Mouse (Mus musculus) v-Abl transformed pro-B cells (cell line): ENCODE measurements around the gene Jup.

ENCODE experiments used
- in situ Hi-C, 2 experiments: fragments of 400-800 bp; cut with MboI; formaldehyde crosslinking; loops; one replicate each; pipeline ENCODE4 v1.15.1; 2025; ENCODE audit not compliant: unreplicated experiment in 2 of 2

Gene Jup

GRCm38 (mm10) chr11:100323578-100323977 lies 74.0 kb downstream of the Jup start:
- in situ Hi-C loops = loop anchor here in 1 of 2 experiments (25.0 kb wide), 1 partner anchor 1611 kb away; the partner anchor contains the start of gene Csf3

GRCm38 (mm10) chr11:100322591-100323258 lies 74.8 kb downstream of the Jup start:
- in situ Hi-C loops = loop anchor here in 1 of 2 experiments (25.0 kb wide), 1 partner anchor 1610 kb away; the partner anchor contains the start of gene Csf3

- in situ Hi-C loops = loop anchor here in 1 of 2 experiments (25.0 kb wide), 1 partner anchor 1609 kb away; the partner anchor contains the start of gene Csf3
These were observed 75.9 kb downstream of the Jup start for GRCm38 (mm10) chr11:100321479-100322305.

GRCm38 (mm10) chr11:100320701-100321410 lies 76.7 kb downstream of the Jup start:
- in situ Hi-C loops = loop anchor here in 1 of 2 experiments (25.0 kb wide), 1 partner anchor 1609 kb away; the partner anchor contains the start of gene Csf3

GRCm38 (mm10) chr11:100320172-100320630 lies 77.4 kb downstream of the Jup start:
- in situ Hi-C loops = loop anchor here in 1 of 2 experiments (25.0 kb wide), 1 partner anchor 1608 kb away; the partner anchor contains the start of gene Csf3

GRCm38 (mm10) chr11:100319492-100320171 lies 77.9 kb downstream of the Jup start, which contains the start of gene Eif1:
Gene Eif1 (plus strand): TSS chr11:100319885.
- in situ Hi-C loops = loop anchor here in 1 of 2 experiments (25.0 kb wide), 1 partner anchor 1607 kb away; the partner anchor contains the start of gene Csf3
